In genomic region chr13:43526289-43526688, GRCm38 (mm10) we compare ENCODE assay signal across 19 mouse cellular contexts. TPM values are rescaled to one million over a fixed set of nuclear protein-coding genes. Genes with fewer than 3 reads are reported as not detected.
DNase-seq lines count a peak whose midpoint lies in the region; ATAC-seq and TF ChIP-seq lines count a peak whose summit lies in the region.
"Had no signal": no experiment of that assay in that cellular context is flagged by ENCODE, and none has a peak within 500 bp of the region (broad histone marks: within the 10 kb centered on the region; RNA-seq: fewer than 3 reads in every experiment).

No protein-coding gene starts in this region.

- no peak overlapping the region for H3K4me2 ChIP-seq in intestine, embryonic 14.5 days (ENCODE audit: low read length)
- H3K4me2 ChIP-seq in intestine, embryonic 15.5 days (replicated peaks), result no peak overlapping the region
- H3K4me2 ChIP-seq in lung, postnatal 0 days (replicated peaks; ENCODE audit: low read depth, low read length), result no peak overlapping the region
- H3K4me2 ChIP-seq: heart, embryonic 15.5 days; kidney, embryonic 15.5 days; lung, embryonic 14.5 days had no signal

- 68% methylated on average over 5 of the region's 5 CpGs for WGBS in intestine, embryonic 14.5 days
- WGBS in intestine, embryonic 15.5 days, result 68% methylated on average over 5 of the region's 5 CpGs
- WGBS in lung, postnatal 0 days, result 63% methylated on average over 5 of the region's 5 CpGs

- peak overlapping the region; percentile 87 for H3K27ac ChIP-seq in intestine, embryonic 14.5 days (ENCODE audit: low read depth)
- no peak overlapping the region for H3K27ac ChIP-seq in intestine, embryonic 15.5 days
- 0 out of 2 replicates have a peak overlapping the region, but pooled peaks have one; percentile 77 for H3K27ac ChIP-seq in lung, postnatal 0 days (ENCODE audit: low read length)

- no peaks in the 10 kb centered on the region for H3K9me3 ChIP-seq in intestine, embryonic 14.5 days (ENCODE audit: control insufficient read depth, low read length)
- H3K9me3 ChIP-seq in intestine, embryonic 15.5 days, result no peaks in the 10 kb centered on the region
- no peaks in the 10 kb centered on the region for H3K9me3 ChIP-seq in lung, postnatal 0 days (ENCODE audit: low read length)
- H3K9me3 ChIP-seq: heart, embryonic 15.5 days; kidney, embryonic 15.5 days had no signal

- H3K4me1 ChIP-seq in intestine, embryonic 14.5 days (replicated peaks; ENCODE audit: control insufficient read depth, insufficient read depth, low read length), result peaks cover 24% of the 10 kb centered on the region
- peaks cover 16% of the 10 kb centered on the region for H3K4me1 ChIP-seq in intestine, embryonic 15.5 days (replicated peaks)
- peaks cover 16% of the 10 kb centered on the region; the same call in 1 of the 2 replicates for H3K4me1 ChIP-seq in lung, postnatal 0 days (ENCODE audit: insufficient read depth, low read depth, low read length)

- no peak for TF ChIP-seq CTCF in lung, postnatal 0 days (IDR thresholded peaks at IDR 0.05)

- no peaks in the 10 kb centered on the region for H3K36me3 ChIP-seq in intestine, embryonic 14.5 days (ENCODE audit: control insufficient read depth, insufficient read depth, low read length)
- no peaks in the 10 kb centered on the region for H3K36me3 ChIP-seq in intestine, embryonic 15.5 days
- no peaks in the 10 kb centered on the region for H3K36me3 ChIP-seq in lung, postnatal 0 days (ENCODE audit: insufficient read depth, low read length)
- H3K36me3 ChIP-seq: forebrain, embryonic 10.5 days; heart, embryonic 15.5 days; kidney, embryonic 15.5 days had no signal

- H3K9ac ChIP-seq in intestine, embryonic 14.5 days (ENCODE audit: low read length), result no peak overlapping the region
- H3K9ac ChIP-seq in intestine, embryonic 15.5 days, result no peak overlapping the region
- no peak overlapping the region for H3K9ac ChIP-seq in lung, postnatal 0 days (replicated peaks; ENCODE audit: low read depth)
- H3K9ac ChIP-seq: heart, embryonic 15.5 days; kidney, embryonic 15.5 days had no signal

- H3K4me3 ChIP-seq in intestine, embryonic 14.5 days (ENCODE audit: low read depth, low read length), result no peak overlapping the region
- no peak overlapping the region for H3K4me3 ChIP-seq in intestine, embryonic 15.5 days (replicated peaks)
- H3K4me3 ChIP-seq in lung, postnatal 0 days (ENCODE audit: low read depth, low read length), result no peak overlapping the region
- H3K4me3 ChIP-seq: forebrain, embryonic 10.5 days; heart, adult 2 months; heart, embryonic 15.5 days; kidney, embryonic 15.5 days had no signal

- no peak for ATAC-seq in intestine, embryonic 14.5 days (replicated peaks; ENCODE audit: low FRiP score, low TSS enrichment, low read depth)
- no peak for ATAC-seq in intestine, embryonic 15.5 days
- no peak for ATAC-seq in lung, postnatal 0 days

- H3K27me3 ChIP-seq in intestine, embryonic 14.5 days (replicated peaks; ENCODE audit: control insufficient read depth, insufficient read depth, low read length), result no peaks in the 10 kb centered on the region
- H3K27me3 ChIP-seq in intestine, embryonic 15.5 days (replicated peaks), result no peaks in the 10 kb centered on the region
- H3K27me3 ChIP-seq in lung, postnatal 0 days (replicated peaks; ENCODE audit: insufficient read depth, low read length), result no peaks in the 10 kb centered on the region
- H3K27me3 ChIP-seq: heart, embryonic 15.5 days; kidney, embryonic 15.5 days had no signal

- no peak for DNase-seq in intestine, embryonic 14.5 days (ENCODE audit: low spot score)
- peak; percentile 23 for DNase-seq in lung, postnatal 0 days (ENCODE audit: low spot score)
- no peak for DNase-seq in lung, postnatal 10 days
- peak; percentile 68 for DNase-seq in R1 (ENCODE audit: low read depth, low spot score)
- no peak for DNase-seq in thymus, postnatal 10 days (ENCODE audit: low spot score in 2 of 2)
- DNase-seq in heart, adult 9 months (ENCODE audit: low spot score in 2 of 2), result no peak
- DNase-seq: adrenal gland, postnatal 14 days; cerebellum, adult 9-10 months; gastrocnemius, postnatal 36 days; kidney, adult 11 months; kidney, postnatal 36 days; left cerebral cortex, postnatal 4 days; liver had no signal

- TF ChIP-seq EP300 in lung, postnatal 0 days (IDR thresholded peaks at IDR 0.05), result no peak

RNA-seq across cellular contexts. Expression of gene Mcur1, which starts 33.7 kb away (rescaled TPM):
- polyA plus RNA-seq in intestine, embryonic 14.5 days (2014; fragmentation: Nextera tagmentation; extraction: Ambion mirVana), result 11.2 and 13.1 TPM in 2 replicates
- polyA plus RNA-seq in intestine, embryonic 15.5 days (2015; fragmentation: Nextera tagmentation; extraction: Ambion mirVana), result 11.0 TPM in 2 replicates
- polyA plus RNA-seq in lung, postnatal 0 days (2015; fragmentation: Nextera tagmentation; extraction: Ambion mirVana), result 20.0 and 21.0 TPM in 2 replicates

RNA-seq across cellular contexts. Expression of gene Ranbp9, which starts 45.2 kb away (rescaled TPM):
- polyA plus RNA-seq in intestine, embryonic 14.5 days (2014; fragmentation: Nextera tagmentation; extraction: Ambion mirVana), result 11.0 and 11.1 TPM in 2 replicates
- polyA plus RNA-seq in intestine, embryonic 15.5 days (2015; fragmentation: Nextera tagmentation; extraction: Ambion mirVana), result 7.9 and 8.0 TPM in 2 replicates
- 12.4 and 14.2 TPM in 2 replicates for polyA plus RNA-seq in lung, postnatal 0 days (2015; fragmentation: Nextera tagmentation; extraction: Ambion mirVana)

Comparison
In these comparisons a context has a peak if more than half of its experiments do, and no peak if none do; other contexts are left out.
1. DNase-seq: peak in lung, postnatal 0 days (single experiment) and R1 (single experiment); none in intestine, embryonic 14.5 days (single experiment), lung, postnatal 10 days (single experiment), thymus, postnatal 10 days (0 of 2) and heart, adult 9 months (0 of 2).